Mouse (Mus musculus): ENCODE results near the gene Prmt3. TPM values are rescaled to one million over a fixed set of nuclear protein-coding genes. Genes with fewer than 3 reads are reported as not detected.

Gene Prmt3
- polyA plus RNA-seq, 1 experiment from 2014 or later: 67.5 TPM

- H3K36me3 ChIP-seq (ENCODE audit: insufficient read depth): peaks cover 45% of the 10 kb centered on the region
- no peaks in the 10 kb centered on the region for H3K4me1 ChIP-seq (ENCODE audit: insufficient read depth)
- DNase-seq (no peak), ATAC-seq (ENCODE audit: insufficient read depth) (no peak)
- no peaks in the 10 kb centered on the region for H3K9me3 ChIP-seq (ENCODE audit: low read depth, low read length)
- H3K27ac ChIP-seq (ENCODE audit: low read depth): no peak overlapping the region
- H3K4me3 ChIP-seq (ENCODE audit: low read depth, low read length): no peak overlapping the region
- no peak overlapping the region for H3K9ac ChIP-seq
- H3K27me3 ChIP-seq (ENCODE audit: insufficient read depth, low read length): no peaks in the 10 kb centered on the region
- WGBS: 61% methylated on average over 3 of the region's 3 CpGs
- TF ChIP-seq CTCF (IDR thresholded peaks at IDR 0.05; ENCODE audit: low read depth): no peak
- no peak overlapping the region for H3K4me2 ChIP-seq
These were observed 31.4 kb downstream of the Prmt3 start for GRCm38 (mm10) chr7:49809562-49809961.

GRCm38 (mm10) chr7:49811346-49811745 lies 33.2 kb downstream of the Prmt3 start:
- ATAC-seq (ENCODE audit: insufficient read depth) (no peak), DNase-seq (peak; percentile 45)
- peaks cover 30% of the 10 kb centered on the region for H3K36me3 ChIP-seq (ENCODE audit: insufficient read depth)
- H3K27ac ChIP-seq (ENCODE audit: low read depth): no peak overlapping the region
- no peaks in the 10 kb centered on the region for H3K4me1 ChIP-seq (ENCODE audit: insufficient read depth)
- 44% methylated on average over 4 of the region's 4 CpGs for WGBS
- H3K9ac ChIP-seq: no peak overlapping the region
- no peaks in the 10 kb centered on the region for H3K9me3 ChIP-seq (ENCODE audit: low read depth, low read length)
- no peak overlapping the region for H3K4me2 ChIP-seq
- H3K27me3 ChIP-seq (ENCODE audit: insufficient read depth, low read length): no peaks in the 10 kb centered on the region
- H3K4me3 ChIP-seq (ENCODE audit: low read depth, low read length): no peak overlapping the region
- peak; percentile 45; the same call in 1 of the 2 replicates for TF ChIP-seq CTCF (IDR thresholded peaks at IDR 0.05; ENCODE audit: low read depth)

DNA sequence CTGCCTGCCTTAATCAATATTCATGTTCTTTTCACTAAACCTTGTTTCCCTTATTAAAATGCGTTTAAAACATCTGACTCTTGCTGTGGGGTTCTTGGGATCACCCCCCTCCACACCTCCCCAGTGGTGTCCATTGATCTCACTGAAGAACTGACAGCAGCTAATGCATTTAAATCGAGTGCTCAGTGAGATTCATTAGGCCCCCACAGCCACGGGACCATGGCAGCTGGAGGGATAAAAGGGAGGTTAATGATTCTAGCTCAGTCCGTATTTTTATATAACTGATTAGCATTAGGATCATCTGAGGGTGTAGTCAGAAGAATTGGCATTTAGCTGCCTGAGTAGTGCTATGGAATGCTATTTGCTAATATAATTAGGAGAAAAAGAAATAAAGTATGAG lies 41.2 kb downstream of the Prmt3 start:
- 65% methylated on average over 4 of the region's 4 CpGs for whole genome bisulfite sequencing
- H3K27ac ChIP-seq (ENCODE audit: low read depth): no peak overlapping the region
- TF ChIP-seq CTCF (IDR thresholded peaks at IDR 0.05; ENCODE audit: low read depth): no peak
- no peak overlapping the region for H3K4me2 ChIP-seq
- no peak overlapping the region for H3K9ac ChIP-seq
- no peak overlapping the region for H3K4me3 ChIP-seq (ENCODE audit: low read depth, low read length)
- H3K9me3 ChIP-seq (ENCODE audit: low read depth, low read length): no peaks in the 10 kb centered on the region
- H3K27me3 ChIP-seq (ENCODE audit: insufficient read depth, low read length): no peaks in the 10 kb centered on the region
- no peak for DNase-seq
- peaks cover 17% of the 10 kb centered on the region for H3K36me3 ChIP-seq (ENCODE audit: insufficient read depth)
- H3K4me1 ChIP-seq (ENCODE audit: insufficient read depth): no peaks in the 10 kb centered on the region
- ATAC-seq (ENCODE audit: insufficient read depth): no peak

- Histone ChIP-seq H3K36me3 (ENCODE audit: insufficient read depth) (peaks cover 18% of the 10 kb centered on the region), H3K9ac (no peak overlapping the region), H3K9me3 (ENCODE audit: low read depth, low read length) (no peaks in the 10 kb centered on the region), H3K4me1 (ENCODE audit: insufficient read depth) (no peaks in the 10 kb centered on the region), H3K27me3 (ENCODE audit: insufficient read depth, low read length) (no peaks in the 10 kb centered on the region), H3K4me3 (ENCODE audit: low read depth, low read length) (no peak overlapping the region), H3K27ac (ENCODE audit: low read depth) (no peak overlapping the region), H3K4me2 (no peak overlapping the region)
- DNase-seq: no peak
- 71% methylated on average over 1 of the region's 1 CpGs for WGBS
- ATAC-seq (ENCODE audit: insufficient read depth): no peak
- TF ChIP-seq CTCF (IDR thresholded peaks at IDR 0.05; ENCODE audit: low read depth): no peak
These were observed 43.2 kb downstream of the Prmt3 start for GRCm38 (mm10) chr7:49821370-49821769.

DNA sequence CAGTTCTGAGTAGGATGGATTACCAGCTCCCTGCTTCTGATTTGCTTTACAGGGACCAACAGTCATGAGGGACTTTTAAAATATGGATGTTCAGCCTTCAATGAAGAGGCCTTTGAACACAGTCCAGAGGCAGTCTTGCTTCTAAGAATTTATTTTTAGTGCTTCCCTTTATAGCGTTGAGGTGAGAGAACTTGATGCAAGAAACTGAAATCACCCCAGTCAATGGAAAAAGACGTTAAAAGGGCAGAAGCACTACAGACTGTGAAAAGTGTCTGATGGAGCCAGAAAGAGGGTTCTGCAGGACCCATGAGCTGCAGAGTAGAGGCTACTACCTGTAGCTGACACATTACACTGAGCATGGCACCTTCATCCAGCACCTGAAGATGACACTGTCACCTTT lies 43.9 kb downstream of the Prmt3 start:
- no peak for TF ChIP-seq CTCF (IDR thresholded peaks at IDR 0.05; ENCODE audit: low read depth)
- H3K27me3 ChIP-seq (ENCODE audit: insufficient read depth, low read length): no peaks in the 10 kb centered on the region
- no peak overlapping the region for H3K9ac ChIP-seq
- H3K27ac ChIP-seq (ENCODE audit: low read depth): no peak overlapping the region
- 79% methylated on average over 2 of the region's 2 CpGs for WGBS
- H3K4me1 ChIP-seq (ENCODE audit: insufficient read depth): no peaks in the 10 kb centered on the region
- no peak overlapping the region for H3K4me3 ChIP-seq (ENCODE audit: low read depth, low read length)
- ATAC-seq (ENCODE audit: insufficient read depth): no peak
- H3K36me3 ChIP-seq (ENCODE audit: insufficient read depth): peaks cover 25% of the 10 kb centered on the region
- no peak overlapping the region for H3K4me2 ChIP-seq
- DNase-seq: no peak
- H3K9me3 ChIP-seq (ENCODE audit: low read depth, low read length): no peaks in the 10 kb centered on the region

DNA sequence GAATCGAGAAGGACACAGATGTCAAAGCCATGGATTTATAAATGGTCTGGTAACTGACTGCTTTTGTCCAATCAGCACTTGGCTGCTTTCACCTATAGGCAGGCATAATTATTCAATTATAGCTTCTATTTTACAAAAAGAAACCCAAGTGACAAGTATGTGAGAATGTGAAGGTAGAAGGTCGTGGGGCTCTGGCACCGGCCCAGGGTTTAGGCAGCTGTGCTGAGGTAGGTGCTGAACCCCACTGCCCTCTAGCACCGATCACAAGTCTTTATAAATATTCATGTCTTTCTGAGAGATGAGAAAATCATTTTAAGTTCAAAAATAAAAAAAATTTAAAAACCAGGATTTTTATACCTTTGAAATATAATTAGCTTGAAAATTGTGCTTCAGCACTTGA lies 45.4 kb downstream of the Prmt3 start:
- no peak for TF ChIP-seq CTCF (IDR thresholded peaks at IDR 0.05; ENCODE audit: low read depth)
- 81% methylated on average over 4 of the region's 4 CpGs for WGBS
- Histone ChIP-seq H3K4me1 (ENCODE audit: insufficient read depth) (no peaks in the 10 kb centered on the region), H3K9me3 (ENCODE audit: low read depth, low read length) (no peaks in the 10 kb centered on the region), H3K9ac (no peak overlapping the region), H3K36me3 (ENCODE audit: insufficient read depth) (peaks cover 30% of the 10 kb centered on the region), H3K4me3 (ENCODE audit: low read depth, low read length) (no peak overlapping the region), H3K27me3 (ENCODE audit: insufficient read depth, low read length) (no peaks in the 10 kb centered on the region), H3K4me2 (no peak overlapping the region), H3K27ac (ENCODE audit: low read depth) (no peak overlapping the region)
- DNase-seq (no peak), ATAC-seq (ENCODE audit: insufficient read depth) (no peak)

DNA sequence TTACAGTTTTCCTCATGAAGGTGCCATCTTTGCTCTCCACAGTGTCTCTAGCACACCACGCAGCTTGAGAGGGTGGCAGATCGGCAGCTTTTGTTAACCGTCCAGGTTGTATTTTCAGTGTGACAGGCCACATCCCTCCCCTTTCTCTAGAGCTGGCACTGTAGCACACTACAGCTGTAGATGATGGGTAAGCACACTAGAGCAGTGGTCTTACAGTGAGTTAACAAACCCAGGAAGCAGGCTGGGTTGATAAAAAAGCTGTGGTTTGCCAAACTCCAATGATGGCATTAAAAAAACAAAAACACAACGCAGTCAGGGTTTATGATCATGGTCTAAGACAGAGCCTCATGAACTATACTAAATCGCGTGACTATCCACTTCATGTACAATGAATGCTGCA lies 45.9 kb downstream of the Prmt3 start:
- H3K27me3 ChIP-seq (ENCODE audit: insufficient read depth, low read length): no peaks in the 10 kb centered on the region
- no peak overlapping the region for H3K4me2 ChIP-seq
- H3K27ac ChIP-seq (ENCODE audit: low read depth): no peak overlapping the region
- no peak for TF ChIP-seq CTCF (IDR thresholded peaks at IDR 0.05; ENCODE audit: low read depth)
- no peak for DNase-seq
- H3K9ac ChIP-seq: no peak overlapping the region
- peaks cover 30% of the 10 kb centered on the region for H3K36me3 ChIP-seq (ENCODE audit: insufficient read depth)
- 90% methylated on average over 6 of the region's 6 CpGs for WGBS
- H3K4me1 ChIP-seq (ENCODE audit: insufficient read depth): no peaks in the 10 kb centered on the region
- H3K4me3 ChIP-seq (ENCODE audit: low read depth, low read length): no peak overlapping the region
- no peak for ATAC-seq (ENCODE audit: insufficient read depth)
- no peaks in the 10 kb centered on the region for H3K9me3 ChIP-seq (ENCODE audit: low read depth, low read length)

GRCm38 (mm10) chr7:49824581-49824980 lies 46.4 kb downstream of the Prmt3 start:
- Histone ChIP-seq H3K4me3 (ENCODE audit: low read depth, low read length) (no peak overlapping the region), H3K9ac (no peak overlapping the region), H3K36me3 (ENCODE audit: insufficient read depth) (peaks cover 33% of the 10 kb centered on the region), H3K9me3 (ENCODE audit: low read depth, low read length) (no peaks in the 10 kb centered on the region), H3K27ac (ENCODE audit: low read depth) (no peak overlapping the region), H3K4me2 (no peak overlapping the region), H3K27me3 (ENCODE audit: insufficient read depth, low read length) (no peaks in the 10 kb centered on the region), H3K4me1 (ENCODE audit: insufficient read depth) (no peaks in the 10 kb centered on the region)
- ATAC-seq (ENCODE audit: insufficient read depth) (no peak), DNase-seq (no peak)
- 72% methylated on average over 2 of the region's 2 CpGs for WGBS
- no peak for TF ChIP-seq CTCF (IDR thresholded peaks at IDR 0.05; ENCODE audit: low read depth)

All from lung, embryonic 14.5 days (tissue).